Mouse (Mus musculus) heart, embryonic 11.5 days (tissue): ENCODE results near the gene Knl1. TPM values are rescaled to one million over a fixed set of nuclear protein-coding genes. Genes with fewer than 3 reads are reported as not detected.
A peak's percentile ranks its signal among the peaks of the same experiment; 100 is the strongest.
"Not testable (repeated sequence)": the region's sequence is repeated elsewhere in the genome, so short reads cannot be mapped to it uniquely, and the experiment has no call there.

Source experiments
- ATAC-seq: fragments of 200-750 bp; cut with Nextera tagmentation; replicated peaks from 2 replicates; pipeline ENCODE4 v1.8.0; 2017; ENCODE audit warnings: moderate library complexity; ENCODE audit not compliant: insufficient number of reproducible peaks, low FRiP score, low TSS enrichment
- H3K27ac ChIP-seq: fragments of 300-500 bp; sonication (generic); 2 replicates; pipeline ENCODE4 v1.5.1; 2014; ENCODE audit warnings: mild to moderate bottlenecking, low read depth, low read length
- H3K27me3 ChIP-seq: fragments of 300-500 bp; sonication (generic); 2 replicates; pipeline ENCODE4 v1.6.1; 2014; ENCODE audit warnings: mild to moderate bottlenecking, low read length, mixed read lengths; ENCODE audit not compliant: control insufficient read depth, insufficient read depth
- H3K36me3 ChIP-seq: fragments of 300-500 bp; sonication (generic); 2 replicates; pipeline ENCODE4 v1.6.1; 2014; ENCODE audit warnings: mild to moderate bottlenecking, low read length, moderate library complexity, mixed read lengths; ENCODE audit not compliant: control insufficient read depth, insufficient read depth
- H3K4me1 ChIP-seq: fragments of 300-500 bp; sonication (generic); 2 replicates; pipeline ENCODE4 v1.6.1; 2014; ENCODE audit warnings: low read length; ENCODE audit not compliant: control insufficient read depth, insufficient read depth
- H3K4me2 ChIP-seq: fragments of 300-500 bp; sonication (generic); 2 replicates; pipeline ENCODE4 v1.6.1; 2014; ENCODE audit warnings: mild to moderate bottlenecking, moderate library complexity
- H3K4me3 ChIP-seq: fragments of 300-500 bp; sonication (generic); 2 replicates; pipeline ENCODE4 v1.5.1; 2014; ENCODE audit warnings: low read depth, low read length
- H3K9ac ChIP-seq: fragments of 300-500 bp; sonication (generic); 2 replicates; pipeline ENCODE4 v1.6.1; 2014; ENCODE audit warnings: mild to moderate bottlenecking, low read depth, low read length, moderate library complexity
- H3K9me3 ChIP-seq: fragments of 300-500 bp; sonication (generic); replicated peaks from 2 replicates; pipeline ENCODE4 v1.6.1; 2016; ENCODE audit warnings: low read length; ENCODE audit not compliant: control insufficient read depth
- WGBS: fragments of 180-500 bp; shearing (Covaris S2); extraction: QIAGEN DNeasy Blood & Tissue Kit; methylation state at CpG from one replicate; pipeline ENCODE4 v1.1.7; 2014; ENCODE audit not compliant: insufficient replicate concordance; 5-methylcytosine and 5-hydroxymethylcytosine counted together
- polyA plus RNA-seq: library from polyadenylated mRNA; unstranded; fragments of >200 nt; fragmentation: Nextera tagmentation; extraction: Ambion mirVana; gene quantifications from 2 replicates; pipeline ENCODE4 v1.2.1, GENCODE M21; 2014

Gene Knl1
- 26.5 and 30.9 TPM in 2 replicates for polyA plus RNA-seq

GRCm38 (mm10) chr2:119046649-119047611 is at the start of gene Knl1:
TSS of gene Knl1 (plus strand) at chr2:119047119.
- Histone ChIP-seq H3K4me2 (peak within 1 kb of the TSS; percentile 66), H3K9ac (peak within 1 kb of the TSS; percentile 77), H3K27ac (peak within 1 kb of the TSS; percentile 89), H3K9me3 (no peaks in the 10 kb centered on the region), H3K27me3 (no peaks in the 10 kb centered on the region), H3K4me3 (peak within 1 kb of the TSS; percentile 66), H3K4me1 (peaks cover 6% of the 10 kb centered on the region), H3K36me3 (no peaks in the 10 kb centered on the region)
- peak; percentile 94 for ATAC-seq
- 1% methylated on average over 77 of the region's 77 CpGs for WGBS

DNA sequence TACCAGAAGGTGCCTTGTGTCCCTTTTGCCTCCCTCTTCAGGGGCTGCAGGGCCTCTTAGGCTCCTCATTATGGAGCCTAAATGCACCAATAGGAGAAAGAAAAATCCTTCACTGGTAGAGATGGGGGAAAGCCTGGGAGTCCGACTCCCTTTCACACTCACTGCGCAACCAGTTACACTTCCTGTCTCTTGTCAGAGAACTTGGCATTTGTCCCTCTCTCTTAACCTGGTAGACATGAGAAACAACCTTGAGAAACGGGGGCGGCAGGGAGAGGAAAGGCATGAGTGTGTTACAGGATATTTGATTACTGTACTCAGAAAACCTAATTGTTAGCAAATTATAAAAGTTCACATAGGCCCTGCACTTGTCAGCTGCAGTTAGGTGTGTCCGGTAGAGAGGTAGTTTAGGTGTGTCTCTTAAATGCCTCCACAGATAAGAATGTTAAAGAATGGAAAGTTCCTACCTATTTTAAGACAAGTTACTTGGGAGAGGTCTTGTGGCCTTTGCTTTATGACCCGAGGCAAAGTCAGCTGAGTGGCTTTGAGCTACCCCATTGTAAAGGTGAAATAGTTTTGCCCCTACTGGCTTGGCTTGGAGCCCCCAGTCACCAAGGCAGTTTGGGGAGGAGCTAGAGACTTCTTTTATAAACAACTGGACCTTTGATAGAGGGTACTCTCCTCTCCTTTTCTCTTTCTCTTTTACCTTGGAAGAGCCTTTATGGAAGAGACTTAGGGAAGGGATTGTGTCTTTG is 48.6 kb upstream of the Knl1 start:
- WGBS: 68% methylated on average over 6 of the region's 6 CpGs
- ATAC-seq: no peak
- Histone ChIP-seq H3K4me3 (no peak overlapping the region), H3K4me2 (no peak overlapping the region), H3K9me3 (no peaks in the 10 kb centered on the region), H3K27me3 (peaks cover 6% of the 10 kb centered on the region; the same call in 1 of the 2 replicates), H3K27ac (no peak overlapping the region), H3K9ac (no peak overlapping the region), H3K4me1 (no peaks in the 10 kb centered on the region), H3K36me3 (no peaks in the 10 kb centered on the region)

DNA sequence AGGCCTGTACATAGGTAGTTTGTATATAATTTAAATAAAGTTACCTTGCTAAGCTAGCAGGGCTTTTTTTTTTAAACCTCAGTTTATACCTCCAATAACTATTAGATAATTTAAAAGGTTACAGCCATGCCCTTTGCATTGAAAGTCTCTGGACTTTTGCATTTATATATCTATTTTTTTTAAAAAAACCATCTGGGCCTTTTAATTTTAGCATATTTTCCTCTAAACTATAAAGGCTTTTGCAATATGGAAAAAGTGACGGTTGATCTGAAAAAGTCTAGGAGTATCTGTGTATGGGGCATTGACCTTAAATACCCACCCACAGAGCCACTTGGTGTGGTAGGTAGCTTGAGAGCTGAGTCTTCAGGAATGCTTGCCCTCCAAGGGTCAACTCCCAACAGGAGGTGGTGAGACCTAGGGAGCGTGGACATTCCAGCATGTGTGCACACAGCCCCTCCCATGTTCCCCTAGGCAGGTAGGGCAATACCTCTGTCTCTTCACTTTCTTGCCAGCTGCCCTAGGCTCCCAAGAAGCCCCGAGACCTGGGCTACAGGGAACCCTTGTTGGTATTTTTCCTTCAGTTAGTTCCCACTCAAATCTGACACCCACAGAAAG is 47.8 kb upstream of the Knl1 start:
- Histone ChIP-seq H3K27me3 (peaks cover 6% of the 10 kb centered on the region; the same call in 1 of the 2 replicates), H3K36me3 (no peaks in the 10 kb centered on the region), H3K4me3 (no peak overlapping the region), H3K9me3 (no peaks in the 10 kb centered on the region), H3K9ac (no peak overlapping the region), H3K4me1 (no peaks in the 10 kb centered on the region), H3K27ac (no peak overlapping the region), H3K4me2 (no peak overlapping the region)
- WGBS: 77% methylated on average over 3 of the region's 3 CpGs
- no peak for ATAC-seq

- H3K27ac ChIP-seq: no peak overlapping the region
These were observed 40.0 kb upstream of the Knl1 start for GRCm38 (mm10) chr2:119006886-119007285.

GRCm38 (mm10) chr2:119009376-119009775 is 37.5 kb upstream of the Knl1 start:
- no peaks in the 10 kb centered on the region for H3K27me3 ChIP-seq
- ATAC-seq: no peak
- H3K9ac ChIP-seq: no peak overlapping the region
- 87% methylated on average over 2 of the region's 2 CpGs for WGBS
- H3K4me3 ChIP-seq: no peak overlapping the region
- no peaks in the 10 kb centered on the region for H3K9me3 ChIP-seq
- H3K36me3 ChIP-seq: no peaks in the 10 kb centered on the region
- no peaks in the 10 kb centered on the region for H3K4me1 ChIP-seq
- no peak overlapping the region for H3K4me2 ChIP-seq
- no peak overlapping the region for H3K27ac ChIP-seq

More at GRCm38 (mm10) chr2:119006886-119007285, 40.0 kb upstream of the Knl1 start:
- Histone ChIP-seq H3K4me3 (no peak overlapping the region), H3K9ac (no peak overlapping the region), H3K4me1 (no peaks in the 10 kb centered on the region), H3K27me3 (no peaks in the 10 kb centered on the region), H3K4me2 (no peak overlapping the region), H3K36me3 (no peaks in the 10 kb centered on the region), H3K9me3 (no peaks in the 10 kb centered on the region)
- whole genome bisulfite sequencing: 72% methylated on average over 7 of the region's 7 CpGs
- no peak for ATAC-seq

DNA sequence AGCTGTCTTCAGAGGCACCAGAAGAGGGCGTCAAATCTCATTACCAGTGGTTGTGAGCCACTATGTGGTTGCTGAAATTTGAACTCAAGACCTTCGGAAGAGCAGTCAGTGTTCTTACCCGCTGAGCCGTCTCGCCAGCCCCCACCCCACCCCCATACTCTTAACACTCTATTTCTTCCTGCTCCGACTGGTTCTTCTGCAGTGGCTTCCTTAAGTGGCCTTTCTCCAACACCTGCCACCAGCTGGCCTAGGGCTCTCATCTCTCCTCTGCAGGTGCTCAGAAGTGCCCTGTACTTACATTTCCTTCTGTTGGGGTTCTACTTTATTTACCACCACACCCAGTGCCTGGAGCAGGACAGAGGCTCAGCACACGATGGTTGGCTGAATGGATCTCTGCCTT is 31.9 kb upstream of the Knl1 start:
- H3K4me2 ChIP-seq: no peak overlapping the region
- H3K27ac ChIP-seq: no peak overlapping the region
- WGBS: 72% methylated on average over 7 of the region's 7 CpGs

GRCm38 (mm10) chr2:119015604-119016180 is 31.2 kb upstream of the Knl1 start:
- ATAC-seq: no peak
- no peaks in the 10 kb centered on the region for H3K9me3 ChIP-seq
- peaks cover 5% of the 10 kb centered on the region for H3K36me3 ChIP-seq
- H3K9ac ChIP-seq: no peak overlapping the region
- no peaks in the 10 kb centered on the region for H3K27me3 ChIP-seq
- 61% methylated on average over 12 of the region's 12 CpGs for WGBS
- no peak overlapping the region for H3K27ac ChIP-seq
- no peak overlapping the region for H3K4me2 ChIP-seq
- no peak overlapping the region for H3K4me3 ChIP-seq
- peaks cover 9% of the 10 kb centered on the region for H3K4me1 ChIP-seq

More for the DNA sequence above, 31.9 kb upstream of the Knl1 start:
- Histone ChIP-seq H3K9ac (no peak overlapping the region), H3K27me3 (no peaks in the 10 kb centered on the region), H3K4me3 (no peak overlapping the region), H3K9me3 (no peaks in the 10 kb centered on the region), H3K4me1 (peaks cover 9% of the 10 kb centered on the region), H3K36me3 (peaks cover 5% of the 10 kb centered on the region)
- ATAC-seq: no peak

- 70% methylated on average over 4 of the region's 4 CpGs for WGBS
- H3K27ac ChIP-seq, H3K4me3 ChIP-seq, H3K36me3 ChIP-seq, H3K4me1 ChIP-seq, H3K9me3 ChIP-seq, H3K9ac ChIP-seq, H3K27me3 ChIP-seq, H3K4me2 ChIP-seq, ATAC-seq: not testable (repeated sequence)
These were observed 30.6 kb upstream of the Knl1 start for GRCm38 (mm10) chr2:119016312-119016711.
